ENCODE assay signal across 7 mouse cellular contexts in genomic region chr6:8951326-8951695, GRCm38 (mm10). TPM values are rescaled to one million over a fixed set of nuclear protein-coding genes. Genes with fewer than 3 reads are reported as not detected.
DNase-seq lines count a peak whose midpoint lies in the region; ATAC-seq and TF ChIP-seq lines count a peak whose summit lies in the region.

No protein-coding gene starts in this region.

- H3K9me3 ChIP-seq in G1E (replicated peaks) = no peaks in the 10 kb centered on the region
- no peaks in the 10 kb centered on the region for H3K9me3 ChIP-seq in forebrain, embryonic 11.5 days (ENCODE audit: control insufficient read depth, low read length)
- H3K9me3 ChIP-seq in hindbrain, embryonic 16.5 days (ENCODE audit: control insufficient read depth, low read length) = no peaks in the 10 kb centered on the region

- TF ChIP-seq CTCF in G1E (IDR thresholded peaks at IDR 0.05; ENCODE audit: low read depth, low read length) = peak; percentile 25; the same call in 1 of the 2 replicates

- peak overlapping the region; percentile 66 for H3K4me2 ChIP-seq in forebrain, embryonic 11.5 days (ENCODE audit: low read depth, low read length, severe bottlenecking)
- peak overlapping the region; percentile 94 for H3K4me2 ChIP-seq in hindbrain, embryonic 16.5 days (ENCODE audit: low read length)

- no peak overlapping the region for H3K4me3 ChIP-seq in G1E (ENCODE audit: low read depth, low read length)
- H3K4me3 ChIP-seq in forebrain, embryonic 11.5 days (ENCODE audit: low read depth, low read length) = peak overlapping the region; percentile 42
- H3K4me3 ChIP-seq in hindbrain, embryonic 16.5 days (ENCODE audit: low read length) = peak overlapping the region; percentile 67

- no peak overlapping the region for H3K27ac ChIP-seq in forebrain, embryonic 11.5 days (ENCODE audit: low read depth, low read length)
- H3K27ac ChIP-seq in hindbrain, embryonic 16.5 days (ENCODE audit: low read depth, low read length) = peak overlapping the region; percentile 90

- H3K27me3 ChIP-seq in G1E (ENCODE audit: insufficient read depth, low read length) = peaks cover 20% of the 10 kb centered on the region; the same call in 1 of the 2 replicates
- peaks cover 76% of the 10 kb centered on the region for H3K27me3 ChIP-seq in forebrain, embryonic 11.5 days (ENCODE audit: control insufficient read depth, insufficient read depth, low read length)
- H3K27me3 ChIP-seq in hindbrain, embryonic 16.5 days (replicated peaks; ENCODE audit: control insufficient read depth, insufficient read depth, low read length) = peaks cover 7% of the 10 kb centered on the region

- under 1% methylated on average over 24 of the region's 24 CpGs for WGBS in forebrain, embryonic 11.5 days
- WGBS in hindbrain, embryonic 16.5 days = 1% methylated on average over 24 of the region's 24 CpGs

- no peak for DNase-seq in G1E (ENCODE audit: low spot score)
- peak; percentile 28 for DNase-seq in c-Kit-positive CD71-negative TER-119-negative erythroid progenitor cells, embryonic 14.5 days (ENCODE audit: low read depth)
- peak; percentile 91 for DNase-seq in forebrain, embryonic 11.5 days (ENCODE audit: low spot score)
- DNase-seq in left cerebral cortex, adult 18-20 months (ENCODE audit: low spot score in 2 of 2) = peak; percentile 77 to 78
- peak; percentile 19 for DNase-seq in lung, postnatal 25 days (ENCODE audit: low spot score)
- peak; percentile 56 to 73 for DNase-seq in right cerebral cortex, postnatal 36 days (ENCODE audit: low spot score in 2 of 2)

- no peak for ATAC-seq in G1E (ENCODE audit: extremely low read depth, insufficient number of reproducible peaks, low FRiP score, poor library complexity, severe bottlenecking)
- ATAC-seq in forebrain, embryonic 11.5 days (replicated peaks; ENCODE audit: low FRiP score) = peak; percentile 47
- ATAC-seq in hindbrain, embryonic 16.5 days = peak; percentile 67

- no peaks in the 10 kb centered on the region for H3K36me3 ChIP-seq in G1E (replicated peaks)
- H3K36me3 ChIP-seq in forebrain, embryonic 11.5 days (ENCODE audit: control insufficient read depth, insufficient read depth, low read length) = no peaks in the 10 kb centered on the region
- no peaks in the 10 kb centered on the region for H3K36me3 ChIP-seq in hindbrain, embryonic 16.5 days (ENCODE audit: control insufficient read depth, insufficient read depth, low read length)

- H3K9ac ChIP-seq in forebrain, embryonic 11.5 days (ENCODE audit: low read length) = peak overlapping the region; percentile 32; the same call in 1 of the 2 replicates
- H3K9ac ChIP-seq in hindbrain, embryonic 16.5 days (ENCODE audit: low read depth, low read length) = peak overlapping the region; percentile 81

- H3K4me1 ChIP-seq in G1E (ENCODE audit: insufficient read depth, low read depth, low read length) = no peaks in the 10 kb centered on the region
- peaks cover 5% of the 10 kb centered on the region; the same call in 1 of the 2 replicates for H3K4me1 ChIP-seq in forebrain, embryonic 11.5 days (replicated peaks; ENCODE audit: control insufficient read depth, insufficient read depth, low read length)
- peaks cover 23% of the 10 kb centered on the region for H3K4me1 ChIP-seq in hindbrain, embryonic 16.5 days (ENCODE audit: control insufficient read depth, insufficient read depth, low read depth, low read length)

RNA-seq across cellular contexts. Expression of gene Nxph1, which starts 3.1 kb away (rescaled TPM):
- total RNA-seq in G1E (2014; fragmentation: Nextera tagmentation) = not detected in 2 replicates
- total RNA-seq in G1E (2017) = 0.11 and 0.12 TPM in 2 replicates
- not detected in 2 replicates for polyA plus RNA-seq in G1E (2012)
- 4.9 and 6.9 TPM in 2 replicates for polyA plus RNA-seq in forebrain, embryonic 11.5 days (2014; fragmentation: Nextera tagmentation; extraction: Ambion mirVana)
- polyA plus RNA-seq in hindbrain, embryonic 16.5 days (2015; fragmentation: Nextera tagmentation; extraction: Ambion mirVana) = 90.3 and 101 TPM in 2 replicates
- 10 to 100 TPM; 39.7 to 42.9 TPM for total RNA-seq in left cerebral cortex, adult 18-20 months (2021)

Comparison
In these comparisons a context has a peak if more than half of its experiments do, and no peak if none do; other contexts are left out.
1. RNA of gene Nxph1, which starts 3.1 kb away (polyA plus RNA-seq): 90.3 to 101 TPM in hindbrain, embryonic 16.5 days; 4.9 to 6.9 TPM in forebrain, embryonic 11.5 days and not detected in G1E; every median in the first group is over 10 times any median in the second.